Mouse (Mus musculus) hindlimb bud, embryonic 11.5 days (tissue): ENCODE results near the gene Stau1.

Source experiments
- DNase-seq: peaks from one replicate; pipeline ENCODE4 v3.0.0-alpha.2; 2012; ENCODE audit warnings: low read depth, low spot score; ENCODE audit errors: extremely low spot score

Stau1 gene

DNA sequence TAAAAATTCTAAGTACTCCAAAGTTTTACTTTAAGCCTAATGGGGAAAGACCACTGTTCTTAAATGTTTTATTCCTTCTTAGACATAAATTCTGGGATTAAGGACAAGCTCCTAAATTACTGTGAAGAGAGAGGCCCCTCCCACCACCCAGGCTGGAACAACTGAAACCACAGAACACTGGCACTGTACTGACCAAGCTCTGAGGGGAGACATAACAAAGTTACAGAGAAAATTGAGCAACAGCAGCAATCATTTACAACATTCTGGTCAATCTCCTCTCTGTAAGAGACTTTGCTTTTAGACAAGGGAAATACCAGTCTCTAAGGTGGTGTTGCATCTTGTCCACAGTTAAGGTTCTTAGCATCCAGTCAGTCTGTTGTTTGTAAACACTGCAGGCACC is 4.2 kb downstream of the Stau1 start:
- no peak for DNase-seq

DNA sequence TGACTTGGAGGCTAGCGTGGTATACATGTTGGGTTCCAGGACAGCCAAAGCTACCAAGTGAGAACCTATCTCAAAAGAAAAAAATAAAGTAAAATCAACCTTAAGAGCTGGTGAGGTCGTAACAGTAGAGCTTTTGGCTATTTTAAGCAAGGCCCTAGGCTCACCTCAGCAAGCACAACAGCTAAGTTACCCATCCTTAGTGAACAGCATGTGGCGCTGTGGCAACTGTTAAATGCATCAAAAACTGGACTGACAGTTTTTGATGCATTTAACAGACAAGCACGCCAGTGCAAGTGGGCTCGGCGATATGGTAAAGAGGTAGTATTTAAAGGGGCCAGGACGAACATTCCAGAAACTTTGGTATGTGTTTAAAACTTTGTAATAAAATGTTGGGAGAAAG is 5.2 kb downstream of the Stau1 start:
- no peak for DNase-seq

DNA sequence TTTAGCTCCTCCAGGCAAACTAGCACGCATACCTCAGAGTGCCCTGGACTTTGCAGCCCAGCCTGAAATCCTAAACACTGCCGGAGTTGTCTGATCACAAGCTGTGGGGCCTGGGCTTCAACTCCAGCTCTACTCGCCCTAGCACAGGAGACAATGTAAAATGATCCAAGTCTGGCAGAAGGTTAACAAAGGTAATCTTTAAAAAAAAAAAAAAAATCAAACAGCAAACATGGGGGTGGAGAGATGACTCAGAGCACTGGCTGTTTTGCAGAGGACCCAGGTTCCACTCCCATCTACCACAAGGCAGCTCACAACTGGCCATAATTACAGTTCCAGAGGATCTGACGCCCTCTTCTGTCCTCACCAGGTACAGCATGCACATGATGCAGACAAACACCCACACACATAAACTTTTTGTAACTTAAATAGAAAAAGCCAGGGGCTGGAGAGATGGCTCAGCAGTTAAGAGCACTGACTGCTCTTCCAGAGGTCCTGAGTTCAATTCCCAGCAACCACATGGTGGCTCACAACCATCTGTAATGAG is 12.7 kb downstream of the Stau1 start:
- no peak for DNase-seq

DNA sequence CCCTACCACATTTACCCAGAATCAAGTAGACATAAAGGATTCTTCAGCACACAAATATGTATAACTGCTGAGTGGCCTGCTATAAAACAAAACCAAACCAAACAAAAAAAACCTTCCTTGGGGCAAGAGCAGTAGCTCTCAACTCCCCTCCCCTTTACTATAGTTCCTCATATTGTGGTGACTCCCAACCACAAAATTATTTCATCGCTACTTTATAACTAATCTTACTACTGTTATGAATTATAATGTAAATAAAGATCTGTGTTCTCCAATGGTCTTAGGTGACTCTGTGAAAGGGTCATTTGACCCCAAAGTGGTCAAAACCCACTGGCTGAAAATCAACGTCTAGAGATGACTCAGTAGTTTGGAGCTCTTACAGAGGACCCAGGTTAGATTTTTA is 15.9 kb downstream of the Stau1 start:
- DNase-seq = no peak

DNA sequence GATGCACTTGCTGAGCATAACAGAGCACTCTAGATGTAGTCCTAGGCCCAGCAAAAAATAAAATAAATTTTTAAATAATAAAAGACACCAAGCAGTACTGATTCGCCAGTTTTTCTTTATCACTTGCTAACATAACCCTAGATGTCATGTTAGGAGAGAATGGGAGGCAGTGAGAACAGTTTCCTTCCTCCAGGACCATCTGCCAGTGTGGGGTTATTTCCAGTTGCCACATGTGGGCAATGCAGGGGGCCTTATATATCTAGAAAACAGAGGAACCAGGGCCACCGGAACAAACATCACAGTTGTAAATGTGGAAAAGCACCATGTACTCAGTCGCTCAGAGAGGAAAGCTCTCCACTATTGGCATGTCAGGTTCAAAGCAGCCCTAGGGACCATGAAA is 18.6 kb downstream of the Stau1 start:
- DNase-seq = no peak

DNA sequence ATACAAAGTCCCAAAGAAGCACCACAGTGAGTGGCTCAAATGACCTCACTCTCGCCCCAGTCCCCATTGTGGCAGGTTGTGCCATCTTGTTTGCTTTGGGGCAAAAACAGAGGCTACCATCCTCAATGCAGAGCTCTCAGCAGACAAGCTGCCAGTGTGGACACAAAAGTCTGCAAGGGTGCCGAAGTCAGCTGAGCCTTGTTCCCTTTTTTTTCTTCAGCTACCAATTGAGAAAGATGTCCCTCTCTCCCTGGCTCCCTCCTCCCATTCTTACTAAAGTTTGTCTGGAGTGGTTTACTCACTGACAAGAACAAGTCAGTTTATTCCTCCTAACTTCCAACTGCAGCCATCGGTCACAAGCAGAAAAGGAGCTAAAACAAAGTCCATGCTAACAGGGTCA is 19.7 kb downstream of the Stau1 start:
- no peak for DNase-seq

DNA sequence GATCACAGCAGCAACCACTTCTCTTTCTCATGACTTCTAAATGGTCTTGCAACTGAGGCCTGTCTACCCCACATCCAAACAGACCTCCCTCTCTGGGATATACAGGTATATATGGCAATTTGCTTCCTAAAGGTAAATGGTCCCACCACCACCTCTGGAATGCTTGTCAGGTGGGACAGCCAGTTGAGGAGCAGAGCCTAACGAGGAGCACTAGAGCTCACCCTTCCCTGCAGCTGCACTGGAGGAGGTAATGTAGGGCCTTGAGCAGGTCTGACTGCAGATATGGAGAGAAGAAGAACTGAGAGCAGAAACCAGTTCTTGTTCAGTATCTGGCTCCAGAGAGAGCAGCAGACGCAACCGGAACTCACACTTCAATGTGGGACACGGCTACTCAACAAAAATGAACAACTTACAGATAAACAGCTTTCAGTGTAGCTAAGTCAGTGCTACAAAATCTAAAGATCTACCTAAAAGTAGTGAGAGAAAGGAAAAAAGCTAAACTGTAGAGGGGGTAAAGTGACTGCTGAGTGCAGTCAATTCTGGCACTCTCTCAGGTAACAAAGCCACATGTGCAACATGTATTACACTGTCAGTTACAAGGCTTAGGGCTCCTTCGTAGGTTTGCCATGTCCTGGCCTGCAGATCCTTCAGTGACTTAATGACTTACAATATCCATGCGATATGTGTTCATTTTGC is 21.8 kb downstream of the Stau1 start:
- no peak for DNase-seq

DNA sequence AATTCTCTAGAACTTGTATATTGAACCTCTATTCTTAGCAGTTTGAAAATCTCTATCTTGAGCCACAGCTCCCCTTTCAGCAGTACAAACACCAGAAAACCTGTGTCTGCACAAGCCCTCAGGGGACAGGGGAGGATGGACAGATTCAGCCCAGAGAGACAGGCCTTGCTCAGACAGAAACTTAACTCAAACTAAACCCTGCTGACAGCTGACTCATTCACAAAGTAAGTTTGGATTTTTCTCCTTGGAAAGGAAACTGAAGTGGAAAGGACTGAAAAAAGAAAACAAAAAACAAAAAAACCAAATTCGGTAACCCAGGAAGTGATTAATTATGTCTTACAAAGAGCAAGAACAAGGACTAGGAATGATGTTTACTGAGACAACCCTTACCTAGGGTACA is 22.9 kb downstream of the Stau1 start:
- DNase-seq = no peak

DNA sequence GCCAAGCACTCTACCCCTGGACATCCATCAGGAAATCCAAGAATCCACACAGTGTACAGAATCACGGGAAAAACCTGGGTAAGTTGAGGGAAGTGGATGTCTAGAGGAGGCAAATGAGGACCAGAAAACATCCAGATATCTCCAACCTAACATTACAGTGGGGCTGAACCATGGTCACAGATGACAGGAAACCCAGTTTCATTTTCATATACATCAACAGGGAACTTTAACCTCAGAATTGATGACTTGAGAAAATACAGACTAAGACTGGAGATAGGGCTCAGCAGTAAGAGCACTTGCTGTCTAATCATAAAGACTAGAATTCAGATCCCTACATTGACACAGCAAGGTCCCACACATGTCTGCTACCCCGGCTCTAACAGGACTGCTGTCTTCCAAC is 31.3 kb downstream of the Stau1 start:
- DNase-seq = no peak

DNA sequence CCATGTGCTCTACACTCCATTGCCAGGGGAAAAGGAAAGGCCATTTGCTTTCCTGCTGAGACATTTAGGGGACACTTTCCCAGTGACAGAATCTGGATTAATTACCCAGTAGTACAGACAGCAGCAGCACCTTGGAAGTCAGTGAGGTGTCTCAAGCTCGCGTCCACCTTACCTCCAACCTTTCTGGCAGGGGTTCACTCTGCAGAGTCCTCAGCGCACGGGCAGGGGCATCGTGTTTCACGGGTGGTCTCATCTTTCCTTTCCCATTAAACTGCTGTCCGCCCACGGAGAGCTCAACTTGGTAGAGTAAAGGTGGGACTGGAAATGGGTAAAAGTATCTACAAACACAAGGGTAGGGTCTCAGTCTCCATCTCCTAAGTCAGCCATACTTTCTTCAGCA is 32.8 kb downstream of the Stau1 start:
- no peak for DNase-seq

DNA sequence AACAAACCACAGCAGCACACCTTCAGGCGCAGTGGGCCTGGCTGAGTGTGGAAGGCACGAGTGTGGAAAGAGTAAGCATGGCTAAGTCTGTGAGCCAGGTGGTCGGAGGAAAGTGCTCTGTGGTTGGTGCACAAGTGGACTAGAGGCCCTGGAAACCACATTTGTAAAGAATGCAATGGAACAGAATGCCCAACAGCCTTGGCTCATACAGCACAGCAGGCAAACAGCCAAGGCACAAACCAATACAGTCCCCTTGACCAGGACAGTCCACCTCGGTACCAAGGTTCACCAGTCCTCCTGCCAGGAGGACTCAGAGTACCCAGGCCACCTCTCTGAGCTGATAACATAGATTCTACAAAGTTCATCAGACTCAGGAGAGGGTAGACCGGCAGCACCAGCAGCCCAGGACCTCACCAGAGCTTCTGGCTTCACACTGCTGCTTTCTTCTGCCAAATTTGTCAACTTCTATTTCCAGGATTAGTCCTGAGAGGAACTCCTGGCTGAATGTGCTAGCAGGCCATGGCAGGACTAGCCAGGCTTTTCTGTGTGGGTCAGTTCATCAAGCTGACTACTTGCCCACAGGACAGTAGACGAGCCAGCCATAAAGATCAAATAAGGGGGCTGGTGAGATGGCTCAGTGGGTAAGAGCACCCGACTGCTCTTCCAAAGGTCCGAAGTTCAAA is 35.3 kb downstream of the Stau1 start:
- no peak for DNase-seq

DNA sequence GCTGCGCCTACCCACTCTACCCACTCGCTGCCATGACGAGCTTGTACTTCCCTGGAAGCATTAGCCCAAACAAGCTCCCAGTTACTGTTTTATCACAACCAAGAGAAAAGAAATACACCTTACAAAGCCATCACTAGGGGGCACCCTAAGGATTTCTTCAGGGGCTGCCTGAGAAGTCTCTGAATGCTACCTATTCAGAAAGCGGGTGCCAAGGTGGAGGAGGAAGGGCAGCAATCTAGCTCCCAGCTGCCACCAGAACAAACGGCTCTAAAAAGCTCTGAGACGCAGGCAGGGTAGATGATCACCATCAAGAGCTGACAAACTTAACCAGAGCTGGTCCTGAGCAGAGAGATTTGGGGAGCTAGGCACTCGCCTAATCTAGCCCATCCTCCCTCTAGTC is 39.3 kb downstream of the Stau1 start:
- DNase-seq = no peak

DNA sequence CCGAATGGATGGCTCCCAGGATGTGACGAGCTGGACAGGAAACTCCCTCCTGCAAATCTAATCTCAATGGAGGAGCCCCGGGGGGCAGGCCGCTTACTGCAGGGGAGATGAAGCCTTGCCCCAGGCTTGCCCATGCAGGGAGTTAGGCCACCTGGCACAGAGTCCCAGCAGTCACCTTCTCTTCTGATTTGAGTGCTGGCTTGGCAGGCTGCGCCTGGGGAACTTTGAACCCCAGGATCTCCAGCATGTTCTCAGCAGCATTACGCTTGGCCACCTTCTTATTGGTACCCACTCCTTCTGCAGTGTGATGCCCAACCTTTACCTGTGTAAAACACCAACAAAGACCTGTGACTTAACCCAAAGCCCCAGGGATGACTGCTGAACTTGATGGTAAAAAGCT is 43.9 kb downstream of the Stau1 start:
- no peak for DNase-seq

DNA sequence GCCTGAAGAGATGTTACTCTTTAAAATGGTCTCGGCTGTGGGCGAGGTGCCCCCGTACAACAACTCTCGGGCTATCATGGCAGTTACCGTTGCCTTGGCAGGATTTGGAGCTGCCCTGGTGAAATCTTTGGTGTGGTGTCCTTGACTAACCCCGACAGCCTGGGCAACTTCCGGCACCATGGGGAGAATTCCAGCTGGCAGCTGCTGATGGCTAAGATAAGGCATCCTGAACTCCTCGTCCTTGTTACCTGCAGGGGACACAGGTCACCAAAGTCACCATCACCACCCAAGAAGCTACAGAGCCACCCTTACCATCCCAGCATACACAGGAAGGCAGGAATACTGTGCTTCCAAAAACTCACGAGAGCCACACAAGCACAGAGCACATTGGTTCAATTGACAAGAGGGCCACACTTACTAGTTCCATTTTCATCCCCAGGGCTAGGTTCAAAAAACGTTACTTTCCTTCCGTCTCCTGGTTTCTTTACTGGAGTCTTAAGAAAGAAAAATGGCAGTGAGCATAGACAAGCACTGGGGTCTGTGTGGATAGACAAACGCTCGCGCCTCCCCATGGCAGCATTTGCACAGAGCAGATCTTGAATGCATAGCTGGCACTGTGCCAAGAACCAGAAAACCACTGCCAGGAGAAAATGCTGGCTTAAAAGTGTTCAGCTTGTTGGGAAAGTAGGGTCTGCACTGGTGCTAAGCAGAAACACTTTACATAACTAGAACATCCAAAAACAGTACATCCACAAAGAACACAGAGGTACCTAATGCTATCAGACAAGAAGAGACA is 45.0 kb downstream of the Stau1 start:
- no peak for DNase-seq

DNA sequence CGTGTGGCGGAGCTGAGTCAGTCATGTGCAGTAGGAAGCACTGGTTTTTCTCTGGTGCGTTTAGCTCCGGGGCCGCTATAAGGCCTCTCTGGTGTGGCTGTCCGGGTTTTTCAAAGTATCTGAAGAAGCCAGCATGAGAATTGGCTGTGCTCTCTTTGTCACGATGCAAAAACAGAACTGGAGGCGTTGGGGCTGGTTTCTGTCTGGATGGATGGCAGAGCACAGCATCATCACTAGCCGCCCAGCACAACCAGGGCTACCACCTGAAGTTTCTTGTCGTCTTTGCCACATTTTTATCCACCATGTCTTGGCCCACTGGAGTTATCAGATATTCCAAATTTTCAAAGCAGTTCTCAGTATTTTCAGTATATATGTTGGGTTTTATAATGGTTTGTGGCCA is 47.2 kb downstream of the Stau1 start:
- DNase-seq = no peak

DNA sequence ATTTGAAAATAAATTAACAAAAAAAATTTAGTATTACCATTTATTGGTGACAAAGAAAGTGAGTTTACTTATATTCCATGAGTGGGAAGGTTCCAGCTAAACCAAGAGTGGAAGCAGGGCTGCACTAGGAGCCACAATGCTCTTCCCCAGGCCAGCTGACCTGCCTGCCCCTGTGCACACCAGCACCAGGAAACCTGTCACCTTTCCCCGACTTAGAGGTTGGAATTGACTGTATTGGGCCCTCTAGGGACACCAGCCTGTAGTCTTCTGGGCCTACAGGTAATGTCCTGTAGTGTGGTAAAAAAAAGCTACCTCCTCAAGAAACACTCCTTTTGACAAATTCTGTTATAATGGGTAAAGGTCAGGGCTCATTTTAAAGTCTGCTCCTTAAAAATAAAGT is 47.9 kb downstream of the Stau1 start:
- no peak for DNase-seq

DNA sequence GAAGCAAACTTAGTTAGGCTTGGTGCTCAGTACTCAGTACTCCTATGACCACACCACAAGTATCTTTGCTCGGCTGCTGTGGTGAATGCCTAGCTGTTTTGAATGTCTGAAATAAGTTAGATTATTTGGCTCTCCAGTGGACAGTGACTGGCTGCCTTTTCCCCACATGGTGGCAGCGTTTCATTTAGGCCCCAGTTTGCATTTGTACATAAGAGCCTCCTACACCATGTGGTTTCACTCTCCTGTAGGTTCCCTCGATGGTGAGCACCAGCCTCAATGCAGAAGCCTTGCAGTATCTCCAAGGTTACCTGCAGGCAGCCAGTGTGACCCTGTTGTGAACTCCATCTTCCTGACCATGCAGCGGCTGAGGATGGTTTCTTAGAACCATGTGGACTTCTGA is 50.6 kb downstream of the Stau1 start:
- DNase-seq = no peak

DNA sequence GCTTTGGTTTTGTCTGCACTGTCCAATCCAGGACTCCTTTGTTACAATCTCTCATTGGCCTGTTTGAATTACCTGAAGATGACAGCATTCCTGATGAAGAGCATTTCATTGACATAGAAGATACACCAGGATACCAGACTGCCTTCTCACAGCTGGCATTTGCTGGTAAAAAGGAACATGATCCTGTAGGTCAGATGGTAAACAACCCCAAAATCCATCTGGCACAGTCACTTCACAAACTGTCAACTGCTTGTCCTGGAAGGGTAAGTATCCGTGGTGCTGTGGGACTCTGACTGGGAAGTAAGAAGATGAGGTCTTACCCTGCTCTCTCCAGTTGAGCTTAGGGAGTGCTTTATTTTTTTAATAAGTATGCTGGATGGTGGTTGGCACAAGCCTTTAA is 51.8 kb downstream of the Stau1 start:
- no peak for DNase-seq

DNA sequence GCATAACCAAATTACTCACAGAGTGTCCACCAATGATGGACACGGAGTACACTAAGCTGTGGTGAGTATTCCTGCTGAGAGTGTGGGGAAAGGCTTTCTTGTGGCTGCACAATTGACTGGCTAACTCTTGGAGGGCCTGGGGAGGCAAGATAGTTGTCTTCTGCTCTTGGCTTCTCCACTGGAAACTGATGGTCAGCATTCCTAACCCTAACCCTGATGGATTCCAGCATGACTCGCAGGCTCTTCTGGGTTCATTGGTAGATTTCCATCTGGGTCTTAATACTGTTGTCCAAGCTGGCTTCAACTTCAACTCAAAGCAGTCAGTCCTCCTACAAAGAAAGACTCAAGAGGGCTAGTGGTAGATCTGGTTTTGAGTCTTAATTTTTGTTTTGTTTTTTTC is 53.0 kb downstream of the Stau1 start:
- DNase-seq = no peak

DNA sequence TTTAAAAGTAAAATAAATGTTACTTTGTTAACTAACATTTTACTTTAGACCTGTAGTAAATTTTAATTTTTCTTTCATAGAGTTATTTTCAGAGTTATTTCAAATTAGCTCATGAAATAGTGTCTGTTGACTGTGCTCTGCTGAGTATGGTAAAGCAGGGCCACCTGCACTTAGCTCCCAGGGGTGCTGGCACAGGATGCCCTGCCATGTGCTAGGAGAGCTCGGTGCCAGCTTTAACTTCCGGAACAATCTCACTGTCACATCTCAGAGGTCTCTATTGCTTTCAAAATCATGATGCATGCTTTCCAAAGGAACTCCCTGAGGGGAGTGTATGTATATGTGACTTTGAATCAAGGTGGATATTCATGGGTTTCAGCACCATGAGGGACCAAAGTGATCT is 59.9 kb downstream of the Stau1 start:
- DNase-seq = no peak

DNA sequence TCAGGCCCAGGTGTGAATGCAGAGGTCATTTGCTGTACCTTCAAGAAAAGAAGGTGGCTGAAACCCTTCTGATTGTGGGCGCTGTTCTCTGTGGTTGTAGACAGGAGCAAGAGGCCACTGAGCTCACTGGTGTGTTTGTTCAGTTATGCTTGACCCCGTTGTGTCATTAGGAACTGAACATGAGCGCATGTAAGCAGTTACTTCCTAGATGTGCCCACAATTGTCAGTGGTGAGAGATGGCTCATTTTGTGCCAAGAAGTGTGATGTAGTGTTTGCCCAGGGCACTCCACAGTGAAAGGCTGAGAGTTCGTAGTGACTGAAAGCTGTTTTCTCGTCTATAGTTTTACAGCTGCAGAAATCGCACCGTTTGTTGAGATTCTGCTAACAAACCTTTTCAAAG is 60.5 kb downstream of the Stau1 start:
- DNase-seq = no peak

DNA sequence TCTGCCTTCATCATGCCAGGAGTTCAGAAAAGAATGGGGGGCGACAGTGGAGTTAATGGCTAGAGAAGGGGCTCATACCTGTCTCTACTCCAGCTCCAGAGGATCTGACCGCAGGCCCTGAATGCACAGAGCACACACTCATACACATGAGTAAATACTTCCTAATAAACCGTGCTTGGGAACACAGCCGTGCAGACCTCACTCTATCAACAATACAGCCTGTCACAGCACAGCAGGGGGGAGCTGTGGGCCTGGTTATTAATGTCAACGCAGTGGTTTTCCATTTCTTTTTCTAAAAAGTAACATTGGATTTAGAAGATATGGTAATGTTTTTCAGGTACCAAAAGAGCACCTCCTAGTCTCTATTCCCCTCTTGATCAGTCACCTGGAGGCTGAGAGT is 61.7 kb downstream of the Stau1 start:
- DNase-seq = no peak
